Mouse (Mus musculus) layer of hippocampus, adult 18-20 months (tissue): ENCODE data around the gene Olfr600. TPM values are rescaled to one million over a fixed set of nuclear protein-coding genes. Genes with fewer than 3 reads are reported as not detected.
"Not testable (repeated sequence)": the region's sequence is repeated elsewhere in the genome, so short reads cannot be mapped to it uniquely, and the experiment has no call there.

ENCODE experiments used
- DNase-seq, 2 experiments: peaks; one replicate each; pipeline ENCODE4 v3.0.0; 2022; ENCODE audit warnings: low spot score in 2 of 2
- long read RNA-seq: library from polyadenylated mRNA; stranded (forward); transcript quantifications from one replicate; pipeline ENCODE4 v2.0.0, GENCODE M21; 2021
- total RNA-seq, 2 experiments: library from RNA; stranded (reverse); gene quantifications; 2 replicates each; pipeline ENCODE4 v1.2.3; 2021

Gene Olfr600
- total RNA-seq = not detected
- long read RNA-seq = 0 reads

- no peak for DNase-seq
Measured at GRCm38 (mm10) chr7:103349569-103349968, at the start of gene Olfr600. Olfr600 (minus strand) TSS chr7:103349669.

GRCm38 (mm10) chr7:103398981-103399380, 49.5 kb upstream of the Olfr600 start:
- no peak for DNase-seq

GRCm38 (mm10) chr7:103397758-103398157, 48.3 kb upstream of the Olfr600 start:
- no peak for DNase-seq

GRCm38 (mm10) chr7:103386077-103386476, 36.6 kb upstream of the Olfr600 start, which contains the start of gene Olfr603:
Olfr603 (minus strand) TSS chr7:103386177.
- no peak for DNase-seq

- DNase-seq = no peak
Measured at GRCm38 (mm10) chr7:103362555-103362954, 13.1 kb upstream of the Olfr600 start, which contains the start of gene Olfr601. Olfr601 (minus strand) TSS chr7:103362655.

- no peak for DNase-seq
Measured at GRCm38 (mm10) chr7:103335617-103336016, 13.9 kb downstream of the Olfr600 start, which contains the start of gene Olfr599. Olfr599 (plus strand) TSS chr7:103335917.

- DNase-seq = no peak
Measured at GRCm38 (mm10) chr7:103323268-103323667, 26.2 kb downstream of the Olfr600 start, which contains the start of gene Olfr598. Olfr598 (plus strand) TSS chr7:103323568.

- not testable (repeated sequence) for DNase-seq
Measured at GRCm38 (mm10) chr7:103316015-103316414, 33.5 kb downstream of the Olfr600 start, which contains the start of gene Olfr597. Olfr597 (plus strand) TSS chr7:103316315.

- not testable (repeated sequence) for DNase-seq
Measured at GRCm38 (mm10) chr7:103305348-103305747, 44.1 kb downstream of the Olfr600 start, which contains the start of gene Olfr596. Olfr596 (plus strand) TSS chr7:103305648.

Other genes starting within 250 kb of the Olfr600 start
- not detected for gene Olfr586, start 224.0 kb downstream of the Olfr600 start, total RNA-seq
- gene Olfr588-ps1, start 208.8 kb downstream of the Olfr600 start, total RNA-seq = not detected
- gene Olfr589, start 193.3 kb downstream of the Olfr600 start, total RNA-seq = not detected
- not detected for gene Olfr591, start 171.3 kb downstream of the Olfr600 start, total RNA-seq
- gene Olfr592, start 164.9 kb downstream of the Olfr600 start, total RNA-seq = not detected
- gene Olfr593, start 137.8 kb downstream of the Olfr600 start, total RNA-seq = not detected
- gene Olfr594, start 132.7 kb downstream of the Olfr600 start, total RNA-seq = not detected
- gene Usp17ld, start 97.2 kb downstream of the Olfr600 start, total RNA-seq = not detected
- gene Olfr596, start 44.0 kb downstream of the Olfr600 start, total RNA-seq = not detected
- gene Olfr597, start 33.4 kb downstream of the Olfr600 start, total RNA-seq = not detected
- gene Olfr598, start 26.1 kb downstream of the Olfr600 start, total RNA-seq = not detected
- not detected for gene Olfr599, start 13.8 kb downstream of the Olfr600 start, total RNA-seq
- gene Olfr601, start 13.0 kb upstream of the Olfr600 start, total RNA-seq = not detected
- not detected for gene Olfr603, start 36.5 kb upstream of the Olfr600 start, total RNA-seq
- gene Usp17lc, start 65.4 kb upstream of the Olfr600 start, total RNA-seq = not detected
- not detected for gene Olfr605, start 95.8 kb upstream of the Olfr600 start, total RNA-seq
- not detected for gene Olfr606, start 99.4 kb upstream of the Olfr600 start, total RNA-seq
- gene Olfr607, start 114.5 kb upstream of the Olfr600 start, total RNA-seq = not detected
- not detected for gene Olfr608, start 120.2 kb upstream of the Olfr600 start, total RNA-seq
- gene Olfr609, start 148.4 kb upstream of the Olfr600 start, total RNA-seq = not detected
- gene Olfr610, start 162.5 kb upstream of the Olfr600 start, total RNA-seq = not detected
- gene Olfr611, start 171.2 kb upstream of the Olfr600 start, total RNA-seq = not detected
- not detected for gene Olfr612, start 193.0 kb upstream of the Olfr600 start, total RNA-seq
- gene Olfr613, start 198.4 kb upstream of the Olfr600 start, total RNA-seq = not detected
- gene Olfr615, start 206.4 kb upstream of the Olfr600 start, total RNA-seq = not detected
- gene Olfr616, start 219.5 kb upstream of the Olfr600 start, total RNA-seq = not detected
- gene Olfr617, start 223.4 kb upstream of the Olfr600 start, total RNA-seq = not detected
- gene Olfr618, start 240.4 kb upstream of the Olfr600 start, total RNA-seq = not detected